Mouse (Mus musculus) WW6 (cell line): ENCODE results near the gene Gucy1b2.

Experiments
- DNase-seq: peaks from one replicate; pipeline ENCODE4 v3.0.0-alpha.2; 2013; ENCODE audit warnings: low read depth, low spot score

Gucy1b2 gene

GRCm38 (mm10) chr14:62456239-62456747, at the start of gene Gucy1b2:
TSS of gene Gucy1b2 (minus strand) at chr14:62456289.
- no peak for DNase-seq

GRCm38 (mm10) chr14:62497391-62497790, 41.3 kb upstream of the Gucy1b2 start:
- no peak for DNase-seq

- DNase-seq: no peak
These were observed 40.4 kb upstream of the Gucy1b2 start for GRCm38 (mm10) chr14:62496501-62496900.

GRCm38 (mm10) chr14:62493456-62493855, 37.4 kb upstream of the Gucy1b2 start:
- no peak for DNase-seq

GRCm38 (mm10) chr14:62492196-62492850, 36.2 kb upstream of the Gucy1b2 start:
- peak; percentile 64 for DNase-seq

GRCm38 (mm10) chr14:62488270-62488669, 32.2 kb upstream of the Gucy1b2 start:
- no peak for DNase-seq

- DNase-seq: no peak
These were observed 25.3 kb upstream of the Gucy1b2 start for GRCm38 (mm10) chr14:62481381-62481780.

GRCm38 (mm10) chr14:62479395-62479794, 23.3 kb upstream of the Gucy1b2 start:
- no peak for DNase-seq

GRCm38 (mm10) chr14:62474481-62474880, 18.4 kb upstream of the Gucy1b2 start:
- no peak for DNase-seq

GRCm38 (mm10) chr14:62472061-62472460, 16.0 kb upstream of the Gucy1b2 start:
- no peak for DNase-seq

- no peak for DNase-seq
These were observed 12.7 kb upstream of the Gucy1b2 start for GRCm38 (mm10) chr14:62468753-62469125.

GRCm38 (mm10) chr14:62468119-62468752, 12.1 kb upstream of the Gucy1b2 start:
- DNase-seq: no peak

- DNase-seq: no peak
These were observed 8.9 kb upstream of the Gucy1b2 start for GRCm38 (mm10) chr14:62464966-62465365.

GRCm38 (mm10) chr14:62459541-62459940, 3.5 kb upstream of the Gucy1b2 start:
- no peak for DNase-seq

- peak; percentile 50 for DNase-seq
These were observed 1.5 kb upstream of the Gucy1b2 start for GRCm38 (mm10) chr14:62457420-62458181.

GRCm38 (mm10) chr14:62455570-62455879, 564 bp downstream of the Gucy1b2 start:
- DNase-seq: no peak

- DNase-seq: no peak
These were observed 1.1 kb downstream of the Gucy1b2 start for GRCm38 (mm10) chr14:62454760-62455569.

- no peak for DNase-seq
These were observed 2.0 kb downstream of the Gucy1b2 start for GRCm38 (mm10) chr14:62454136-62454535.

- DNase-seq: no peak
These were observed 2.8 kb downstream of the Gucy1b2 start for GRCm38 (mm10) chr14:62453276-62453675.

GRCm38 (mm10) chr14:62450706-62451105, 5.4 kb downstream of the Gucy1b2 start:
- DNase-seq: no peak

- no peak for DNase-seq
These were observed 8.9 kb downstream of the Gucy1b2 start for GRCm38 (mm10) chr14:62447214-62447548.
